Mouse (Mus musculus): ENCODE results near the gene Tmem168.

GRCm38 (mm10) chr6:13586560-13586959 is 21.3 kb downstream of the Tmem168 start:
- TF ChIP-seq POLR2A (IDR thresholded peaks at IDR 0.05; ENCODE audit: borderline replicate concordance, extremely low read depth, low read depth, low read length) (no peak), CTCF (IDR thresholded peaks at IDR 0.05; ENCODE audit: insufficient read depth, low read length) (no peak)
